In genomic region chr15:13244306-13244705, GRCm38 (mm10) we compare ENCODE assay signal across 11 mouse cellular contexts.
DNase-seq lines count a peak whose midpoint lies in the region; ATAC-seq and TF ChIP-seq lines count a peak whose summit lies in the region.
"Had no signal": no experiment of that assay in that cellular context is flagged by ENCODE, and none has a peak within 500 bp of the region (broad histone marks: within the 10 kb centered on the region; RNA-seq: fewer than 3 reads in every experiment).

No protein-coding gene starts in this region.

- H3K36me3 ChIP-seq in heart, embryonic 13.5 days, result no peaks in the 10 kb centered on the region
- H3K36me3 ChIP-seq in heart, postnatal 0 days (replicated peaks; ENCODE audit: control insufficient read depth, insufficient read depth, low read length), result no peaks in the 10 kb centered on the region
- H3K36me3 ChIP-seq in intestine, postnatal 0 days (ENCODE audit: control insufficient read depth, insufficient read depth), result no peaks in the 10 kb centered on the region
- H3K36me3 ChIP-seq: liver, embryonic 15.5 days had no signal

- H3K27ac ChIP-seq in heart, embryonic 13.5 days (replicated peaks), result no peak overlapping the region
- H3K27ac ChIP-seq in heart, postnatal 0 days (ENCODE audit: low read depth), result no peak overlapping the region
- no peak overlapping the region for H3K27ac ChIP-seq in intestine, postnatal 0 days (ENCODE audit: low read depth, low read length)
- H3K27ac ChIP-seq in layer of hippocampus, adult 2 months, result no peak overlapping the region
- H3K27ac ChIP-seq: liver, embryonic 15.5 days had no signal

- H3K4me1 ChIP-seq in heart, embryonic 13.5 days, result peaks cover 9% of the 10 kb centered on the region
- H3K4me1 ChIP-seq in heart, postnatal 0 days (ENCODE audit: control insufficient read depth, insufficient read depth), result no peaks in the 10 kb centered on the region
- no peaks in the 10 kb centered on the region for H3K4me1 ChIP-seq in intestine, postnatal 0 days (replicated peaks; ENCODE audit: control insufficient read depth, insufficient read depth, low read length)
- H3K4me1 ChIP-seq: liver, embryonic 15.5 days had no signal

- no peaks in the 10 kb centered on the region for H3K27me3 ChIP-seq in heart, embryonic 13.5 days (replicated peaks)
- H3K27me3 ChIP-seq in heart, postnatal 0 days (ENCODE audit: control insufficient read depth, insufficient read depth, low read length), result no peaks in the 10 kb centered on the region
- no peaks in the 10 kb centered on the region for H3K27me3 ChIP-seq in intestine, postnatal 0 days (replicated peaks; ENCODE audit: control insufficient read depth, insufficient read depth, low read length)
- H3K27me3 ChIP-seq: liver, embryonic 15.5 days had no signal

- no peak for DNase-seq in heart, adult 8-10 months (ENCODE audit: low spot score)
- peak; percentile 80 for DNase-seq in MN1 (ENCODE audit: low spot score)
- peak; percentile 43 for DNase-seq in heart, postnatal 0 days (ENCODE audit: low spot score)
- peak; percentile 20 to 28 for DNase-seq in kidney, postnatal 36 days
- DNase-seq in right cerebral cortex, postnatal 36 days (ENCODE audit: low spot score in 2 of 2), result no peak
- no peak for DNase-seq in layer of hippocampus, adult 2 months (ENCODE audit: low spot score in 2 of 2)
- DNase-seq: gastrocnemius, postnatal 10 days; layer of hippocampus, adult 9-11 months had no signal

- no peak for ATAC-seq in heart, embryonic 13.5 days (ENCODE audit: extremely low read depth, insufficient number of reproducible peaks, low FRiP score, low TSS enrichment)
- ATAC-seq in heart, postnatal 0 days (ENCODE audit: insufficient read depth, low read depth), result peak; percentile 76
- ATAC-seq in intestine, postnatal 0 days, result no peak

- WGBS in heart, embryonic 13.5 days, result 15% methylated on average over 14 of the region's 14 CpGs
- WGBS in heart, postnatal 0 days, result 11% methylated on average over 14 of the region's 14 CpGs
- WGBS in intestine, postnatal 0 days, result 63% methylated on average over 14 of the region's 14 CpGs

- no peaks in the 10 kb centered on the region for H3K9me3 ChIP-seq in heart, embryonic 13.5 days
- no peaks in the 10 kb centered on the region for H3K9me3 ChIP-seq in heart, postnatal 0 days (replicated peaks; ENCODE audit: control insufficient read depth, low read length)
- H3K9me3 ChIP-seq in intestine, postnatal 0 days (ENCODE audit: control insufficient read depth), result no peaks in the 10 kb centered on the region
- H3K9me3 ChIP-seq: liver, embryonic 15.5 days had no signal

- 0 out of 2 replicates have a peak overlapping the region, but pooled peaks have one; percentile 25 for H3K9ac ChIP-seq in heart, embryonic 13.5 days
- no peak overlapping the region for H3K9ac ChIP-seq in heart, postnatal 0 days (replicated peaks; ENCODE audit: low read depth, low read length)
- no peak overlapping the region for H3K9ac ChIP-seq in intestine, postnatal 0 days (ENCODE audit: low read depth, low read length)
- H3K9ac ChIP-seq: liver, embryonic 15.5 days had no signal

- H3K4me3 ChIP-seq in heart, embryonic 13.5 days, result peak overlapping the region; percentile 37
- H3K4me3 ChIP-seq in heart, postnatal 0 days (ENCODE audit: low read depth, low read length), result peak overlapping the region; percentile 26
- H3K4me3 ChIP-seq in intestine, postnatal 0 days (ENCODE audit: low read depth, low read length), result no peak overlapping the region
- no peak overlapping the region for H3K4me3 ChIP-seq in layer of hippocampus, adult 2 months
- H3K4me3 ChIP-seq: liver, embryonic 15.5 days had no signal

- no peak for TF ChIP-seq CTCF in heart, postnatal 0 days (IDR thresholded peaks at IDR 0.05; ENCODE audit: low read depth)
- no peak for TF ChIP-seq CTCF in intestine, postnatal 0 days (IDR thresholded peaks at IDR 0.05; ENCODE audit: low read depth)
- no peak for TF ChIP-seq CTCF in layer of hippocampus, adult 2 months (conservative IDR thresholded peaks at IDR 0.05)

- no peak for TF ChIP-seq EP300 in heart, postnatal 0 days (IDR thresholded peaks at IDR 0.05; ENCODE audit: low read depth)

- H3K4me2 ChIP-seq in heart, embryonic 13.5 days, result peak overlapping the region; percentile 65
- peak overlapping the region; percentile 54 for H3K4me2 ChIP-seq in heart, postnatal 0 days (ENCODE audit: low read depth, low read length)
- H3K4me2 ChIP-seq in intestine, postnatal 0 days (replicated peaks; ENCODE audit: low read depth), result no peak overlapping the region
- H3K4me2 ChIP-seq: liver, embryonic 15.5 days had no signal

Comparison
In these comparisons a context has a peak if more than half of its experiments do, and no peak if none do; other contexts are left out.
1. DNase-seq: peak in MN1 (single experiment), heart, postnatal 0 days (single experiment) and kidney, postnatal 36 days (2 of 2); none in heart, adult 8-10 months (single experiment), right cerebral cortex, postnatal 36 days (0 of 2) and layer of hippocampus, adult 2 months (0 of 2).
2. H3K4me3 ChIP-seq: peak in heart, embryonic 13.5 days (single experiment) and heart, postnatal 0 days (single experiment); none in intestine, postnatal 0 days (single experiment) and layer of hippocampus, adult 2 months (single experiment).